Mouse (Mus musculus): ENCODE measurements around the gene Pcdh9. TPM values are rescaled to one million over a fixed set of nuclear protein-coding genes. Genes with fewer than 3 reads are reported as not detected.

Gene Pcdh9
- polyA plus RNA-seq, 1 experiment from 2014 or later, result 27.5 TPM

DNA sequence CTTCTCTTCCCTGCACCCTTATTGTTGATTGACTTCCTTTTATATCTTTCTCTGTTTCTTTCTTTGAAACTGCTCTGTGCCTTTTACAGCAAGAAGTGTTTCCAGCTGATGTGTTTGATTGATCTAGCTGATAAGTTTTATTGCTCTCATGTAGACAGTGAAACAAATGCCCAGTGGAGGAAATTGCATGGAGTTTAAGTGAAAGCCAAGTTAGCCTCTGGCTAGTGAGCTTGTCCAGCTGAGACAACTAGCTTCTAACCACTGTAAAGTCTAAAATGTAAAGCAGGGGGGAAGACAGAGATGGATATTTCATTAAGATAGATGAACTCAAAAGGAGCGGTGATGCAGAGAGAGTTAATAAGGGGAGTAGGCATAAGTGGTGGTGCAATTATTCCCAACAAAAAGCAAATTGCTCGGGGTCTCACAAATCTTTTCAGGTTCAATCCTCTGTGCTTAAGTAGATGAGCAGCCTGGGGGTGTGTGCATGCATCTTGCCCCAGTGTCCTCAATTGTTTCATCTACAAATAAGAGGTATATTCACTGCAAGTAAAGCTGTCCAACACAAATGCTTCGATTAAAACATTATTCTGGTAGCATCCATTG, 47.7 kb downstream of the Pcdh9 start:
- ATAC-seq (replicated peaks; ENCODE audit: insufficient number of reproducible peaks, low FRiP score, low TSS enrichment, low read depth) (no peak), DNase-seq (ENCODE audit: low spot score) (no peak)
- H3K4me3 ChIP-seq (ENCODE audit: low read depth, low read length), result no peak overlapping the region
- no peak overlapping the region for H3K4me2 ChIP-seq (ENCODE audit: low read depth, low read length)
- H3K4me1 ChIP-seq (ENCODE audit: control insufficient read depth, insufficient read depth, low read length), result no peaks in the 10 kb centered on the region
- H3K27ac ChIP-seq (replicated peaks; ENCODE audit: low read depth, low read length), result no peak overlapping the region
- H3K27me3 ChIP-seq (ENCODE audit: control insufficient read depth, insufficient read depth, low read length), result no peaks in the 10 kb centered on the region
- no peaks in the 10 kb centered on the region for H3K9me3 ChIP-seq (replicated peaks; ENCODE audit: control insufficient read depth, low read length)
- 56% methylated on average over 3 of the region's 3 CpGs for WGBS
- H3K9ac ChIP-seq (replicated peaks; ENCODE audit: low read length), result no peak overlapping the region
- H3K36me3 ChIP-seq (replicated peaks; ENCODE audit: control insufficient read depth, insufficient read depth, low read depth, low read length), result no peaks in the 10 kb centered on the region

- no peak for ATAC-seq (replicated peaks; ENCODE audit: insufficient number of reproducible peaks, low FRiP score, low TSS enrichment, low read depth)
- WGBS, result 88% methylated on average over 6 of the region's 6 CpGs
- H3K9me3 ChIP-seq (replicated peaks; ENCODE audit: control insufficient read depth, low read length), result no peaks in the 10 kb centered on the region
- no peaks in the 10 kb centered on the region for H3K4me1 ChIP-seq (ENCODE audit: control insufficient read depth, insufficient read depth, low read length)
- H3K27me3 ChIP-seq (ENCODE audit: control insufficient read depth, insufficient read depth, low read length), result no peaks in the 10 kb centered on the region
- H3K36me3 ChIP-seq (replicated peaks; ENCODE audit: control insufficient read depth, insufficient read depth, low read depth, low read length), result no peaks in the 10 kb centered on the region
- H3K4me3 ChIP-seq (ENCODE audit: low read depth, low read length), result no peak overlapping the region
- H3K4me2 ChIP-seq (ENCODE audit: low read depth, low read length), result no peak overlapping the region
- no peak for DNase-seq (ENCODE audit: low spot score)
- H3K9ac ChIP-seq (replicated peaks; ENCODE audit: low read length), result no peak overlapping the region
- no peak overlapping the region for H3K27ac ChIP-seq (replicated peaks; ENCODE audit: low read depth, low read length)
Measured at GRCm38 (mm10) chr14:93832511-93832910, 58.0 kb downstream of the Pcdh9 start.

DNA sequence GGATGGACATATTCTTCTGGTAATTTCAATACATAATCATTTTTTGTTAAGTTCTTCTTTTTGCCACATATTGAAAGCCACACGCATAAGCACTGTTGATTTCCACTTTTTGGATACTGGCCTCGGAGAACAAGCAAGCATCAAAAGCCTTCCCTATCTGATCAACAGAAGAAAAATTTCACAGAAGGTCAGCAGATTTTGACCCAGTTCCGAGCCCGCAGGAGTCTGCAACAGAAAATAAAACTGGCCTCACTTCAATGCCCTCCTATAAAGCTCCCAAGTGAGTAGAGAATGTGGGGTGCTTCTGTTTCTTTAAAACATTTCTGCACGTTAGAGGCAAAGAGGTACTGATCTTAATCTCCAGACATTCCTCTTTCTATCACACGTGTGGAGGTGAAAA, 63.3 kb downstream of the Pcdh9 start:
- WGBS, result 55% methylated on average over 6 of the region's 6 CpGs
- H3K27me3 ChIP-seq (ENCODE audit: control insufficient read depth, insufficient read depth, low read length), result no peaks in the 10 kb centered on the region
- H3K4me3 ChIP-seq (ENCODE audit: low read depth, low read length), result no peak overlapping the region
- no peaks in the 10 kb centered on the region for H3K9me3 ChIP-seq (replicated peaks; ENCODE audit: control insufficient read depth, low read length)
- no peak overlapping the region for H3K27ac ChIP-seq (replicated peaks; ENCODE audit: low read depth, low read length)
- DNase-seq (ENCODE audit: low spot score) (no peak), ATAC-seq (replicated peaks; ENCODE audit: insufficient number of reproducible peaks, low FRiP score, low TSS enrichment, low read depth) (no peak)
- no peak overlapping the region for H3K9ac ChIP-seq (replicated peaks; ENCODE audit: low read length)
- H3K4me1 ChIP-seq (ENCODE audit: control insufficient read depth, insufficient read depth, low read length), result no peaks in the 10 kb centered on the region
- H3K4me2 ChIP-seq (ENCODE audit: low read depth, low read length), result no peak overlapping the region
- H3K36me3 ChIP-seq (replicated peaks; ENCODE audit: control insufficient read depth, insufficient read depth, low read depth, low read length), result no peaks in the 10 kb centered on the region

GRCm38 (mm10) chr14:93826042-93826462, 64.4 kb downstream of the Pcdh9 start:
- Histone ChIP-seq H3K9ac (replicated peaks; ENCODE audit: low read length) (no peak overlapping the region), H3K9me3 (replicated peaks; ENCODE audit: control insufficient read depth, low read length) (no peaks in the 10 kb centered on the region), H3K27me3 (ENCODE audit: control insufficient read depth, insufficient read depth, low read length) (no peaks in the 10 kb centered on the region), H3K36me3 (replicated peaks; ENCODE audit: control insufficient read depth, insufficient read depth, low read depth, low read length) (no peaks in the 10 kb centered on the region), H3K27ac (replicated peaks; ENCODE audit: low read depth, low read length) (no peak overlapping the region), H3K4me3 (ENCODE audit: low read depth, low read length) (no peak overlapping the region), H3K4me2 (ENCODE audit: low read depth, low read length) (no peak overlapping the region), H3K4me1 (ENCODE audit: control insufficient read depth, insufficient read depth, low read length) (no peaks in the 10 kb centered on the region)
- 61% methylated on average over 6 of the region's 6 CpGs for WGBS
- ATAC-seq (replicated peaks; ENCODE audit: insufficient number of reproducible peaks, low FRiP score, low TSS enrichment, low read depth), result no peak
- DNase-seq (ENCODE audit: low spot score), result no peak

DNA sequence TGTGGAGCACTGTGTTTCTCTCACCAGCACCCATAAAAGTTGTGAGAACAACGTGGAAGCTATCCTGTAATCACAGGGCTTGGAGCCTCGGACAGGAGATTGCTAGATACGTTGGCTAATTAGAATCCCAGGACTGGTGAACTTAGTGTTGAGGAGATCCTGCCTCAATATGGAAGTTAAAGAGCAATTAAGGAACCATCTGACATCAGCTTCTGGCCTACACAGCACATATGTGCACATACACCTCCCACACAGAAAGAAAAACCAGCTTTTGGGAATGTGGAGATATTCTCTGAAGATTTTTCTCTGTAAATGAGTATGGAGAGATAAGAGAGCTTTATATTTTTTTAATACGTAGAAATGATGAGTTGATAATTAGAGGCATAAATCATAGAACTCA, 71.6 kb downstream of the Pcdh9 start:
- no peaks in the 10 kb centered on the region for H3K4me1 ChIP-seq (ENCODE audit: control insufficient read depth, insufficient read depth, low read length)
- no peaks in the 10 kb centered on the region for H3K27me3 ChIP-seq (ENCODE audit: control insufficient read depth, insufficient read depth, low read length)
- H3K9ac ChIP-seq (replicated peaks; ENCODE audit: low read length), result no peak overlapping the region
- DNase-seq (ENCODE audit: low spot score) (no peak), ATAC-seq (replicated peaks; ENCODE audit: insufficient number of reproducible peaks, low FRiP score, low TSS enrichment, low read depth) (no peak)
- WGBS, result 85% methylated on average over 4 of the region's 4 CpGs
- H3K4me2 ChIP-seq (ENCODE audit: low read depth, low read length), result no peak overlapping the region
- H3K36me3 ChIP-seq (replicated peaks; ENCODE audit: control insufficient read depth, insufficient read depth, low read depth, low read length), result no peaks in the 10 kb centered on the region
- H3K4me3 ChIP-seq (ENCODE audit: low read depth, low read length), result no peak overlapping the region
- no peak overlapping the region for H3K27ac ChIP-seq (replicated peaks; ENCODE audit: low read depth, low read length)
- no peaks in the 10 kb centered on the region for H3K9me3 ChIP-seq (replicated peaks; ENCODE audit: control insufficient read depth, low read length)

DNA sequence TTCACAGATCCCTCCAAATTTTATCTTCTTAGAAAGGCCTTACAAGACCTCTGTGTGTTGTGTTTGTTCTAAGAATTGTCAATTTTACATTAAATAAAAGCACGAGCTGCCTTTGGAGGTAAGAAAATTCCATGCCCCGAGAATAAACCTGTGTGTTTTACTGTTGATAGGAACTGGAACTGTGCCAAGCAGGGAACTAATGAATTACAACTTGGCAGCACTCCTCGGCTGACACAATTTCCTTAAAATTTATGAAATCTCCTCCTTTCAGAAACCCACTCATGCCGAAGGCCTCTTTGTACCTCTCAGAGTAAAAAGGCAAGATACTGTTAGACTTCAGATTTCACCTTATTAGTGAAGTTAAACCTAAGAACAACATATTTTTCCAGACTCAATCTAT, 72.9 kb downstream of the Pcdh9 start:
- H3K4me2 ChIP-seq (ENCODE audit: low read depth, low read length), result no peak overlapping the region
- no peaks in the 10 kb centered on the region for H3K9me3 ChIP-seq (replicated peaks; ENCODE audit: control insufficient read depth, low read length)
- 72% methylated on average over 4 of the region's 4 CpGs for WGBS
- H3K27me3 ChIP-seq (ENCODE audit: control insufficient read depth, insufficient read depth, low read length), result no peaks in the 10 kb centered on the region
- no peaks in the 10 kb centered on the region for H3K4me1 ChIP-seq (ENCODE audit: control insufficient read depth, insufficient read depth, low read length)
- H3K36me3 ChIP-seq (replicated peaks; ENCODE audit: control insufficient read depth, insufficient read depth, low read depth, low read length), result no peaks in the 10 kb centered on the region
- DNase-seq (ENCODE audit: low spot score), result no peak
- no peak overlapping the region for H3K27ac ChIP-seq (replicated peaks; ENCODE audit: low read depth, low read length)
- H3K9ac ChIP-seq (replicated peaks; ENCODE audit: low read length), result no peak overlapping the region
- no peak for ATAC-seq (replicated peaks; ENCODE audit: insufficient number of reproducible peaks, low FRiP score, low TSS enrichment, low read depth)
- H3K4me3 ChIP-seq (ENCODE audit: low read depth, low read length), result no peak overlapping the region

DNA sequence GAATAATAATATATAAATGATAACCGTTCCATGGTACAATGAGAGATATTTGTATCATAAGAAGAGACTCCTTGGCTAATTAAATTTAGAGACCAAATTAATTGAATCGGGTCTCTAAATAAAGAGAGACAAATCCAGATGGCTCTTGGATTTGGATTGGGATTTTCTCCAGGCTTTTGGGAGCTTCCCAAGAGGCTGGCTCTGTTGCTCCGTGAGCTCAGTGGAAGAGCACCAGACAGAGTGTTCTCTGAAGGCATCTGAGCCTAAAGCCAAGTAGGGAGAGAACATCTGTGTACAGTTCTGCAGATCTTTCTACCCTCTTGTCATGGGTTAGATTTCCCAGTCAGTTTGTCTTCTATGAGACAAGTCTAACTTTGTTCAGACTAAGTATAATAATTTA, 95.9 kb downstream of the Pcdh9 start:
- Histone ChIP-seq H3K27ac (replicated peaks; ENCODE audit: low read depth, low read length) (no peak overlapping the region), H3K27me3 (ENCODE audit: control insufficient read depth, insufficient read depth, low read length) (no peaks in the 10 kb centered on the region), H3K36me3 (replicated peaks; ENCODE audit: control insufficient read depth, insufficient read depth, low read depth, low read length) (no peaks in the 10 kb centered on the region), H3K9me3 (replicated peaks; ENCODE audit: control insufficient read depth, low read length) (no peaks in the 10 kb centered on the region), H3K9ac (replicated peaks; ENCODE audit: low read length) (no peak overlapping the region), H3K4me1 (ENCODE audit: control insufficient read depth, insufficient read depth, low read length) (no peaks in the 10 kb centered on the region), H3K4me3 (ENCODE audit: low read depth, low read length) (no peak overlapping the region), H3K4me2 (ENCODE audit: low read depth, low read length) (no peak overlapping the region)
- 92% methylated on average over 3 of the region's 3 CpGs for WGBS
- no peak for DNase-seq (ENCODE audit: low spot score)
- no peak for ATAC-seq (replicated peaks; ENCODE audit: insufficient number of reproducible peaks, low FRiP score, low TSS enrichment, low read depth)

- ATAC-seq (replicated peaks; ENCODE audit: insufficient number of reproducible peaks, low FRiP score, low TSS enrichment, low read depth), result no peak
- Histone ChIP-seq H3K4me3 (ENCODE audit: low read depth, low read length) (no peak overlapping the region), H3K27ac (replicated peaks; ENCODE audit: low read depth, low read length) (no peak overlapping the region), H3K9ac (replicated peaks; ENCODE audit: low read length) (no peak overlapping the region), H3K27me3 (ENCODE audit: control insufficient read depth, insufficient read depth, low read length) (no peaks in the 10 kb centered on the region), H3K4me1 (ENCODE audit: control insufficient read depth, insufficient read depth, low read length) (no peaks in the 10 kb centered on the region), H3K36me3 (replicated peaks; ENCODE audit: control insufficient read depth, insufficient read depth, low read depth, low read length) (no peaks in the 10 kb centered on the region), H3K4me2 (ENCODE audit: low read depth, low read length) (no peak overlapping the region), H3K9me3 (replicated peaks; ENCODE audit: control insufficient read depth, low read length) (no peaks in the 10 kb centered on the region)
- DNase-seq (ENCODE audit: low spot score), result no peak
- 78% methylated on average over 4 of the region's 4 CpGs for WGBS
Measured at GRCm38 (mm10) chr14:93786234-93786633, 104.2 kb downstream of the Pcdh9 start.
